Mouse (Mus musculus): Measurements from ENCODE around the gene Wars.

GRCm38 (mm10) chr12:108915893-108916292, 21.9 kb upstream of the Wars start:
- TF ChIP-seq USF1 (IDR thresholded peaks at IDR 0.05; ENCODE audit: low read depth) (no peak), MAX (IDR thresholded peaks at IDR 0.05) (no peak)
